Mouse (Mus musculus) layer of hippocampus, postnatal 25 days (tissue): ENCODE data around the gene Pex14. TPM values are rescaled to one million over a fixed set of nuclear protein-coding genes. Genes with fewer than 3 reads are reported as not detected.

Experiments
- DNase-seq, 2 experiments: peaks; one replicate each; pipeline ENCODE4 v3.0.0; 2022; ENCODE audit warnings: mixed read lengths in 2 of 2, low spot score in 1 of 2; ENCODE audit errors: extremely low spot score in 1 of 2
- total RNA-seq, 2 experiments: library from RNA; stranded (reverse); gene quantifications; 2 replicates each; pipeline ENCODE4 v1.2.3; 2021

The Pex14 gene
- total RNA-seq, 2 experiments from 2014 or later: 44.8 to 45.0 TPM

- DNase-seq: no peak
Observed at GRCm38 (mm10) chr4:148928316-148928715, 171.4 kb downstream of the Pex14 start.

- no peak for DNase-seq
Observed at GRCm38 (mm10) chr4:148926459-148926858, 173.2 kb downstream of the Pex14 start.

GRCm38 (mm10) chr4:148925589-148926359 lies 173.9 kb downstream of the Pex14 start:
- no peak for DNase-seq

- no peak for DNase-seq
Observed at GRCm38 (mm10) chr4:148923976-148924375, 175.7 kb downstream of the Pex14 start.

- no peak for DNase-seq
Observed at GRCm38 (mm10) chr4:148923414-148923813, 176.3 kb downstream of the Pex14 start.

- DNase-seq: no peak
Observed at GRCm38 (mm10) chr4:148922221-148922700, 177.4 kb downstream of the Pex14 start.

- no peak for DNase-seq
Observed at GRCm38 (mm10) chr4:148920610-148921009, 179.1 kb downstream of the Pex14 start.

GRCm38 (mm10) chr4:148918707-148919447 lies 180.8 kb downstream of the Pex14 start:
- DNase-seq: no peak

- no peak for DNase-seq
Observed at GRCm38 (mm10) chr4:148915849-148916248, 183.8 kb downstream of the Pex14 start.

GRCm38 (mm10) chr4:148914863-148915622 lies 184.6 kb downstream of the Pex14 start:
- DNase-seq: no peak

- DNase-seq: no peak
Observed at GRCm38 (mm10) chr4:148912826-148913590, 186.7 kb downstream of the Pex14 start.

GRCm38 (mm10) chr4:148912134-148912533 lies 187.5 kb downstream of the Pex14 start:
- DNase-seq: no peak

Other genes with a start within 250 kb of the Pex14 start
- gene Dffa, start 4.3 kb upstream of the Pex14 start, total RNA-seq: 10 to 100 TPM; 41.2 to 48.9 TPM
- 10 to 100 TPM in 1 of 2 experiments, 1 to 10 TPM in 1; 8.1 to 10.7 TPM for gene Cort, start 26.9 kb upstream of the Pex14 start, total RNA-seq
- 10 to 100 TPM; 17.0 to 20.5 TPM for gene Cenps, start 37.8 kb upstream of the Pex14 start, total RNA-seq
- 10 to 100 TPM; 34.7 to 37.4 TPM for gene Pgd, start 66.9 kb upstream of the Pex14 start, total RNA-seq
- 100 to 1,000 TPM; 372 to 435 TPM for gene Kif1b, start 207.8 kb upstream of the Pex14 start, total RNA-seq